Mouse (Mus musculus): ENCODE data around the gene Olfr504. TPM values are rescaled to one million over a fixed set of nuclear protein-coding genes. Genes with fewer than 3 reads are reported as not detected.

Gene Olfr504
- polyA plus RNA-seq (2015; fragmentation: Nextera tagmentation; extraction: Ambion mirVana) = not detected in 2 replicates

DNA sequence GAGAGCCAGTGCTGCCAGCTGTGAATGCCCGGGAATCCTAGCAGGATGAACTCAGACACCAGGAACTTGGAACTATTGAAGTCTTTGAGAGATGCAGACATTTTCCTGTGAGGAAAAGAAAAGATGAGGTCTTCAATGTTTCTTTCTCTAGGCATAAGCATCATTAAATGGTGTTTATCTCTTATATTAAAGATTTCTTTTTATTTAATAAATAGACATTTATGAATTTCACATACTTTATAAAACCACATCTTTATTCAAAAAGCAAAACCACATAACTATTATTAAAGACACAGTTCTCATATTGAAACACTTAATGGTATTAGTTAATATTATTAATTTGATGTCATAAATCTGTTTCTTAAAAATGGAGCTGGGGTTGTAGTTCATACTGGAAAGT lies at the start of gene Olfr504:
Olfr504 (minus strand) TSS at position 101 of the 400 bp plus-strand sequence.

DNA sequence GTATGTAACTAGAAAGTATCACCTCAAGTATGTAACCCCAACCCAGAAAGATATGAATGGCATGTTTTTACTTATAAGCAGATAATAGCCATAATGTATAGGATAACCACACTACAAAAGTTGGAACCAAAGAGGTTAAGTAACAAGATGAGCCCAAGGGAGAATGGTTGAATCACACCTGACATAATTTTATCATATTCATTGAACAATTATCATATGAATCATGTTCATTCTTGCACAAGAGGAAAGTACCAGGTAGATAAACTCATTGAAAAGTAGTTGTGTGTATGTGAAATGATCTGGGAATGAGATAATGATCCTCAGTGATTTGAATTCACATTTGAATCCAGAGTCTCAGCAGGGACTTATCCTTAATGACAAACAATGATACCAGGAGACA lies 44.9 kb upstream of the Olfr504 start, which contains the start of gene Olfr506:
Olfr506 (plus strand) TSS at position 301 of the 400 bp plus-strand sequence.

DNA sequence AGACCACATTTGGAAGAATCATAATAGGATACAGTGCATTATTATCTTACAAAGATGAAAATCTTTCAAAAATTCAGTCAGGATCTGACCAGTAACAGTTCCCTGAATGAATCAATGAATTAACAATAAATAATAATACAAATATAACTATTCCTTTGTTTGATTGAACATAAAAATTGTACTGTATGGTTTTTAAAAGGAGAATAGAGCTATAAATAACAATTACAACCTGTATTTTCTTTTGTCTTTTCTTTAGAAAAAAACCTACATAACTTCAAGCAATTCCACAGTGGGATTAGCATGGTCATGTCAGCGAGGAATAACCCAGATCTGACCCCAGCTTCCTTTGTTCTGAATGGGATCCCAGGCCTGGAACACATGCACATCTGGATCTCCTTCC lies 21.4 kb downstream of the Olfr504 start, which contains the start of gene Olfr503:
Olfr503 (plus strand) TSS at position 301 of the 400 bp plus-strand sequence.

DNA sequence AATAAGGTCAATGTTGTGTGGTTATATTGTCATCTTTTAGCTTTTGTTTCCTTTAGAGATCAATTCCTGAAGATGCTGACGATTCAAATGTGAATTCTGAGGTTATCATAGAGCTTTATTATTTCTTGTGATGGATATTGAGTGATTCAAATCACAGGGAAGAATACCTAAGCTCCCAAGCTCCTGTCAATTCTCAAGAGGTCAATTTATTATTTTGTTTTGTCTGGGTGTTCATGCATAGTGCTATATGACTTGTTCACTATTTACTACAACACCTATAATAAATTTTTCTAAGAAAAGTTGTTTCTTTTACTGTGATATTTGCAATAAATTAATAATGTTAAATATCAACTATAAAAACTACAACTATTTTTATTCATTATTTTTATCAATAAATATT lies 40.6 kb downstream of the Olfr504 start, which contains the start of gene Olfr502:
Olfr502 (minus strand) TSS at position 101 of the 400 bp plus-strand sequence.

Other genes starting within 250 kb of the Olfr504 start
- not detected in 2 replicates for gene Olfr492, start 242.1 kb downstream of the Olfr504 start, polyA plus RNA-seq (2015; fragmentation: Nextera tagmentation; extraction: Ambion mirVana)
- gene Olfr493, start 218.8 kb downstream of the Olfr504 start, polyA plus RNA-seq (2015; fragmentation: Nextera tagmentation; extraction: Ambion mirVana) = not detected in 2 replicates
- gene Olfr494, start 200.5 kb downstream of the Olfr504 start, polyA plus RNA-seq (2015; fragmentation: Nextera tagmentation; extraction: Ambion mirVana) = not detected in 2 replicates
- gene Olfr495, start 172.6 kb downstream of the Olfr504 start, polyA plus RNA-seq (2015; fragmentation: Nextera tagmentation; extraction: Ambion mirVana) = not detected in 2 replicates
- gene Olfr497, start 145.4 kb downstream of the Olfr504 start, polyA plus RNA-seq (2015; fragmentation: Nextera tagmentation; extraction: Ambion mirVana) = not detected in 2 replicates
- not detected in 2 replicates for gene Olfr498, start 100.5 kb downstream of the Olfr504 start, polyA plus RNA-seq (2015; fragmentation: Nextera tagmentation; extraction: Ambion mirVana)
- gene Olfr502, start 40.7 kb downstream of the Olfr504 start, polyA plus RNA-seq (2015; fragmentation: Nextera tagmentation; extraction: Ambion mirVana) = not detected in 2 replicates
- not detected in 2 replicates for gene Olfr503, start 21.3 kb downstream of the Olfr504 start, polyA plus RNA-seq (2015; fragmentation: Nextera tagmentation; extraction: Ambion mirVana)
- not detected in 2 replicates for gene Olfr506, start 45.0 kb upstream of the Olfr504 start, polyA plus RNA-seq (2015; fragmentation: Nextera tagmentation; extraction: Ambion mirVana)
- gene Olfr507, start 56.0 kb upstream of the Olfr504 start, polyA plus RNA-seq (2015; fragmentation: Nextera tagmentation; extraction: Ambion mirVana) = not detected in 2 replicates
- not detected in 2 replicates for gene Olfr508, start 64.2 kb upstream of the Olfr504 start, polyA plus RNA-seq (2015; fragmentation: Nextera tagmentation; extraction: Ambion mirVana)
- 0.04 TPM in 1 of 2 replicates, not detected in the other for gene Olfr509, start 86.1 kb upstream of the Olfr504 start, polyA plus RNA-seq (2015; fragmentation: Nextera tagmentation; extraction: Ambion mirVana)
- gene Olfr510, start 100.6 kb upstream of the Olfr504 start, polyA plus RNA-seq (2015; fragmentation: Nextera tagmentation; extraction: Ambion mirVana) = not detected in 2 replicates
- not detected in 2 replicates for gene Olfr512, start 147.5 kb upstream of the Olfr504 start, polyA plus RNA-seq (2015; fragmentation: Nextera tagmentation; extraction: Ambion mirVana)
- gene Olfr513, start 185.2 kb upstream of the Olfr504 start, polyA plus RNA-seq (2015; fragmentation: Nextera tagmentation; extraction: Ambion mirVana) = not detected in 2 replicates

All from skeletal muscle tissue, postnatal 0 days (tissue).